In the genomic region with DNA sequence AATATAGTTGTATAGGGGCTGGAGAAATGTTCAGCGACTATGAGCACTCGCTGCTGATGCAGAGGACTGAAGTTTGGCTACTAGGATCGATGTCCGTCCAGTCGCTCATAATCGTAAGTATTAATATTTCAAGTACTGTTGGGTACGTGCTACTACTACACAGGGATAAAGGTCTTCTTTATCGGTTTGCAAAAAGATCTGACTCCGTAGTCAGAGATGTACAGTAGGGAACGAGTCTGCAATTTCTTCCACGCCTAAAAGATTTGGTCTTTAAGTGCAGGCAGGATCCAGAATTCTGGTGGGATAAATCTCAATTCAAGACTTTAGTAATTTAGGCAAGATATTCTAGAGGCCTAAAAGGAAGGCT, we compare ENCODE assay signal across 8 mouse cellular contexts. TPM values are rescaled to one million over a fixed set of nuclear protein-coding genes. Genes with fewer than 3 reads are reported as not detected.
DNase-seq lines count a peak whose midpoint lies in the region; ATAC-seq lines count a peak whose summit lies in the region.

No protein-coding gene starts in this region.

- no peaks in the 10 kb centered on the region for H3K27me3 ChIP-seq in kidney, embryonic 15.5 days
- H3K27me3 ChIP-seq in hindbrain, embryonic 16.5 days (replicated peaks; ENCODE audit: control insufficient read depth, insufficient read depth, low read length), result no peaks in the 10 kb centered on the region
- H3K27me3 ChIP-seq in midbrain, embryonic 16.5 days (ENCODE audit: control insufficient read depth, insufficient read depth, low read depth, low read length), result no peaks in the 10 kb centered on the region

- WGBS in kidney, embryonic 15.5 days, result 53% methylated on average over 11 of the region's 11 CpGs
- 49% methylated on average over 11 of the region's 11 CpGs for WGBS in hindbrain, embryonic 16.5 days
- 51% methylated on average over 11 of the region's 11 CpGs for WGBS in midbrain, embryonic 16.5 days

- peak overlapping the region; percentile 82 for H3K4me3 ChIP-seq in kidney, embryonic 15.5 days (replicated peaks)
- H3K4me3 ChIP-seq in brown adipose tissue, adult 24 weeks (ENCODE audit: insufficient read depth, low read depth, low read length), result peak overlapping the region; percentile 96
- H3K4me3 ChIP-seq in hindbrain, embryonic 16.5 days (ENCODE audit: low read length), result peak overlapping the region; percentile 63
- H3K4me3 ChIP-seq in midbrain, embryonic 16.5 days (ENCODE audit: low read depth, low read length), result peak overlapping the region; percentile 62

- H3K9ac ChIP-seq in kidney, embryonic 15.5 days, result peak overlapping the region; percentile 76; the same call in 1 of the 2 replicates
- peak overlapping the region; percentile 74 for H3K9ac ChIP-seq in hindbrain, embryonic 16.5 days (ENCODE audit: low read depth, low read length)
- peak overlapping the region; percentile 90 for H3K9ac ChIP-seq in midbrain, embryonic 16.5 days (ENCODE audit: low read depth, low read length)

- H3K36me3 ChIP-seq in kidney, embryonic 15.5 days, result no peaks in the 10 kb centered on the region
- no peaks in the 10 kb centered on the region for H3K36me3 ChIP-seq in hindbrain, embryonic 16.5 days (ENCODE audit: control insufficient read depth, insufficient read depth, low read length)
- no peaks in the 10 kb centered on the region for H3K36me3 ChIP-seq in midbrain, embryonic 16.5 days (ENCODE audit: control insufficient read depth, insufficient read depth, low read length)

- H3K4me2 ChIP-seq in kidney, embryonic 15.5 days, result peak overlapping the region; percentile 79
- H3K4me2 ChIP-seq in hindbrain, embryonic 16.5 days (ENCODE audit: low read length), result peak overlapping the region; percentile 61
- H3K4me2 ChIP-seq in midbrain, embryonic 16.5 days (ENCODE audit: low read length), result peak overlapping the region; percentile 75

- H3K27ac ChIP-seq in kidney, embryonic 15.5 days, result peak overlapping the region; percentile 80
- H3K27ac ChIP-seq in brown adipose tissue, adult 24 weeks (replicated peaks; ENCODE audit: low read depth, low read length), result peak overlapping the region; percentile 17; the same call in 1 of the 2 replicates
- H3K27ac ChIP-seq in hindbrain, embryonic 16.5 days (ENCODE audit: low read depth, low read length), result peak overlapping the region; percentile 79
- H3K27ac ChIP-seq in midbrain, embryonic 16.5 days (ENCODE audit: low read length), result peak overlapping the region; percentile 87

- no peaks in the 10 kb centered on the region for H3K9me3 ChIP-seq in kidney, embryonic 15.5 days (replicated peaks)
- no peaks in the 10 kb centered on the region for H3K9me3 ChIP-seq in hindbrain, embryonic 16.5 days (ENCODE audit: control insufficient read depth, low read length)
- no peaks in the 10 kb centered on the region for H3K9me3 ChIP-seq in midbrain, embryonic 16.5 days (replicated peaks; ENCODE audit: control insufficient read depth, low read length, poor library complexity, severe bottlenecking)

- ATAC-seq in kidney, embryonic 15.5 days (replicated peaks; ENCODE audit: low FRiP score), result no peak
- ATAC-seq in hindbrain, embryonic 16.5 days, result peak; percentile 13; the same call in 1 of the 2 replicates
- ATAC-seq in midbrain, embryonic 16.5 days, result peak; percentile 22; the same call in 1 of the 2 replicates
- no peak for ATAC-seq in cerebellum, adult (ENCODE audit: insufficient number of reproducible peaks, low FRiP score, low TSS enrichment)

- H3K4me1 ChIP-seq in kidney, embryonic 15.5 days, result peaks cover 26% of the 10 kb centered on the region
- H3K4me1 ChIP-seq in brown adipose tissue, adult 24 weeks (ENCODE audit: control insufficient read depth, insufficient read depth, insufficient read length, low read length), result peaks cover 9% of the 10 kb centered on the region; the same call in 1 of the 2 replicates
- peaks cover 16% of the 10 kb centered on the region for H3K4me1 ChIP-seq in hindbrain, embryonic 16.5 days (ENCODE audit: control insufficient read depth, insufficient read depth, low read depth, low read length)
- H3K4me1 ChIP-seq in midbrain, embryonic 16.5 days (ENCODE audit: control insufficient read depth, insufficient read depth, low read length), result peaks cover 27% of the 10 kb centered on the region

- intact Hi-C loops in left cerebral cortex, postnatal 4 days (cut with DNase I), result no loop called here

- DNase-seq in kidney, postnatal 25 days, result no peak
- DNase-seq in left cerebral cortex, postnatal 4 days, result no peak
- no peak for DNase-seq in B cell, adult 2 months

RNA-seq across cellular contexts. Expression of a gene that starts 0.3 kb away (rescaled TPM):
- 14.5 and 18.2 TPM in 2 replicates for polyA plus RNA-seq in kidney, embryonic 15.5 days (2015; fragmentation: Nextera tagmentation; extraction: Ambion mirVana)
- 5.8 and 7.5 TPM in 2 replicates for polyA plus RNA-seq in brown adipose tissue, adult 24 weeks (2012; ENCODE audit: insufficient read depth, insufficient read length, missing spikeins)
- 21.8 and 33.4 TPM in 2 replicates for polyA plus RNA-seq in hindbrain, embryonic 16.5 days (2015; fragmentation: Nextera tagmentation; extraction: Ambion mirVana)
- polyA plus RNA-seq in midbrain, embryonic 16.5 days (2015; fragmentation: Nextera tagmentation; extraction: Ambion mirVana), result 27.7 and 28.7 TPM in 2 replicates
- 10 to 100 TPM; 26.9 TPM for total RNA-seq in left cerebral cortex, postnatal 4 days (2021)

RNA-seq across cellular contexts. Expression of a gene that starts 13.9 kb away (rescaled TPM):
- polyA plus RNA-seq in kidney, embryonic 15.5 days (2015; fragmentation: Nextera tagmentation; extraction: Ambion mirVana), result 34.2 and 38.4 TPM in 2 replicates
- polyA plus RNA-seq in brown adipose tissue, adult 24 weeks (2012; ENCODE audit: insufficient read depth, insufficient read length, missing spikeins), result 33.8 and 38.9 TPM in 2 replicates
- polyA plus RNA-seq in hindbrain, embryonic 16.5 days (2015; fragmentation: Nextera tagmentation; extraction: Ambion mirVana), result 34.6 and 35.2 TPM in 2 replicates
- polyA plus RNA-seq in midbrain, embryonic 16.5 days (2015; fragmentation: Nextera tagmentation; extraction: Ambion mirVana), result 32.8 and 33.3 TPM in 2 replicates
- total RNA-seq in left cerebral cortex, postnatal 4 days (2021), result 10 to 100 TPM; 20.0 to 21.0 TPM

RNA-seq across cellular contexts. Expression of a gene that starts 56.4 kb away (rescaled TPM):
- polyA plus RNA-seq in kidney, embryonic 15.5 days (2015; fragmentation: Nextera tagmentation; extraction: Ambion mirVana), result 46.1 and 53.2 TPM in 2 replicates
- polyA plus RNA-seq in brown adipose tissue, adult 24 weeks (2012; ENCODE audit: insufficient read depth, insufficient read length, missing spikeins), result 74.4 and 110 TPM in 2 replicates
- polyA plus RNA-seq in hindbrain, embryonic 16.5 days (2015; fragmentation: Nextera tagmentation; extraction: Ambion mirVana), result 124 and 126 TPM in 2 replicates
- polyA plus RNA-seq in midbrain, embryonic 16.5 days (2015; fragmentation: Nextera tagmentation; extraction: Ambion mirVana), result 71.7 and 83.4 TPM in 2 replicates
- total RNA-seq in left cerebral cortex, postnatal 4 days (2021), result 100 to 1,000 TPM; 108 to 109 TPM

Comparison
In these comparisons a context has a peak if more than half of its experiments do, and no peak if none do; other contexts are left out.
1. ATAC-seq: peak in hindbrain, embryonic 16.5 days (single experiment) and midbrain, embryonic 16.5 days (single experiment); none in kidney, embryonic 15.5 days (single experiment) and cerebellum, adult (single experiment).
2. H3K27ac ChIP-seq: peak in every context shown above with its lines; median percentile 87 in midbrain, embryonic 16.5 days; 80 in kidney, embryonic 15.5 days; 79 in hindbrain, embryonic 16.5 days; 17 in brown adipose tissue, adult 24 weeks.
3. Peak in every context shown above with its lines, with median percentiles within 50 percentile points of each other: H3K4me2 ChIP-seq, H3K4me3 ChIP-seq and H3K9ac ChIP-seq.